Mouse (Mus musculus): ENCODE results near the gene Alk.

Gene Alk

DNA sequence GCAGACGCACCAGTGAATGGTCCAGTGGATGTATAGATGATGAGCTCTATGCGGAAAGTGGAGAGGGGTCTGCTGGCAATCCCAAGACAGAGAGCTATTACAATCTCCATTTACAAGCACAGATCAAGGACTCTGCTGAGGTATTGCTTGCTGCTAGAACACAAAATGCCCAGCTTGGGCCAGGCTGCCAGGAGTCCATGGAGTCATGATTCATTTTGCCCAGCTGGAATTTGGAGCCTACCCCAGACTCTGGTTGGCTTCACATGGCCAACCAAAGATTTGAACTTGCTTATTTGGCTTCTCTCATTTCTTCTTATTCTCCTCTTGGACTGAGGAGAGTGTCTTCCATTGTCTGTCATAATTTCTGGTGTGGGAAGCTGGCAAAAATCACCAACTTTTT is 558.8 kb downstream of the Alk start:
- in situ Hi-C loops (cut with MboI; ENCODE audit: unreplicated experiment in 2 of 2), result loop anchor here in 1 of 2 experiments (25.0 kb wide), 1 partner anchor 483 kb away; the partner anchor contains the start of gene Spdya

DNA sequence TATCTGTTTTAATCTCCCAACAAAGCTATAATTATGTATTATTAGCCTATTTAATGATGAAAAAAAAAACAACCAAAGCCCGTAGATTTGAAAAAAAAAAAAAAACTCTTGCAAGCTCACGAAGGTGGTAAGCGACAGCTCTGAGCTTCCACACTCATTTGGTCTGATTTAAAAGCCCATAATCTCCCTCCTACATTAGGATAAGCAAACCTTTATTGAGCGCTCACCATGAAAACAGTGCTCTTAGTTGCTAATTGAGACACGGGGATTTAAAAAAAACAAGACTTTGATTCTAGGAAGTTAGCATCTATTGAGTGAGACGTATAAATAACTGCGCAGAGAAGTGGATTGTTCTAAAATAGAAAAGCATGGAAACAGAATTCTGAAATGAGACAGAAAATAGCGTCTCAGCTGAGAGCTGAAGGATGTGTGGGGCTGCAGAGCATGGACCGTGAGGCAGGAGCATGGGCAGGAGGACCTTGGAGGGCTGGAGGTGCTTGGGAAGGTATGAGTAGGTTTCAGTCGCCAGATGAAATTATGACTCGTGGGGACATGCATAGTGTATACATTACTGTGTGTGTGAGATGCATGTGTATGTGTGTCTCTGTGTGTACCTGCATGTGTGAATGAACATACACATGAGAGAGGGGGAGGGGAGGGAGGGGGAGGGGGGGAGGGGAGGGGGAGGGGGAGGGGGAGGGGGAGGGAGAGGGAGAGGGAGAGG is 560.6 kb downstream of the Alk start:
- in situ Hi-C loops (cut with MboI; ENCODE audit: unreplicated experiment in 2 of 2), result loop anchor here in 1 of 2 experiments (25.0 kb wide), 1 partner anchor 482 kb away; the partner anchor contains the start of gene Spdya

DNA sequence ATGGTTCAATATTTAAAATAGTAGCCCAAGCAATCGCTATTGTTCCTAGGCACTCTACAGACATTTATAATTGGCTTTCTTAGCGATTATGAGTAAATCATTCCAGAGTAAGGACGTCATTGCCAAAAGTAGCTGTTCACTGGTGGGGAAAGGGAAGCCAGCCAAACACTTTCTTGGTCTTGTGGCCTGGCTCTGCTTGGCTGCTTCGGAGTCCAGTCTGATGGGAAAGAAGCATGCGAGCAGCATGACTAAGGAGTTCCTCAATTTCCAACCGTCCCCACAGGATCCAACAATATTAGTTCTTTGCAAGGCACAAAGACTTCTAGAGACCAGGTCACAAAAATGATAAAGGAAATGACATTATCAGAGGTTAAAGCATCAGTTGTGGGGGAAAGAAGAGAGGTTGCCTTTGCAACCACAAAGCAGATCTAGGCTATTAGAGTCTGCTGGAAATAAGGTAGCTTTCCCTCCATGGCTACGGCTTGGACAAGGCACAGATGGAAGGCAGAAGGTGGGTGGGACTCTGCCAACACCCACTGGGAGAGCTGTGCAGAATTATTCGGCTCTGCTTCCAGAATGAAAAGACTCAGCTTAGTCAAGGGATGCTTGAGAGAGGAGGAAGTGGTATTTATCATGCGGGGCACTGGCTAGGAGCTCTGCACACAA is 561.3 kb downstream of the Alk start:
- in situ Hi-C loops (cut with MboI; ENCODE audit: unreplicated experiment in 2 of 2), result loop anchor here in 1 of 2 experiments (25.0 kb wide), 1 partner anchor 481 kb away; the partner anchor contains the start of gene Spdya

DNA sequence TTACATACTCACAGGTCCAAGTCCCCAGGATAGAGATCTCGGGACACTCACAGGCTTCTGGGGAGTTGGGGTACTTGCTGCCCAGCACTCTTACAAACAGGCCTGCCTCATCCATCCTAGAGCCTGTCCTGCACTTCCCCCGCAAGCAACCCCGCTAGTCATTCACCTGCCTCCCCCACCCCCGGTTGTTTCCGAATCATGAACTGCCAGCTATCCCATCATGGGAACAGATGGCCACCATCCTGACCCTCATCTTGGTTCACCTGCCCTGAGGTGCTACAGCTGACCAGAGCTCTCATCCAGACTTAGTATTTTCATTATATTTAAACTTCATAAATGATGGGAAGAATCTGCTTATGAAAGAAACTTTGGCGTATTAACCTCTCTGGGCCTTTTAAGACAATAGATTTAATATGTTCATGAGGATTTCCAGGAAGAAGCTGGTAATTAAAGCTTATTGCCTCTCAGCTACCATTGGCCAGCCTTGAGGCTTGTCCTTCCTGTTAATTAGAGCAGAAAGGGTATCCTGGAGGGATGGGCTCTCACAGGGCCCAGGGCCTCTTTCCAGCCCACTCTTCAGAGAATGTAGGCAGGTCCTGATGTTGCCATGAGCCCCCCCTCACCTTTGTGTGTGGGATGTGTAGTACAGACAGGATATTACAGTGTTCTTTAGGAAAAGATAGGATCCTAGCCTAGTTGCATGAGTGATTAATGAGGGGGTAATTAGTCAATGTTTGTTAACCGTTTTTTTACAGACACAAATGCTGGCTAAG is 565.1 kb downstream of the Alk start:
- in situ Hi-C loops (cut with MboI; ENCODE audit: unreplicated experiment in 2 of 2), result loop anchor here in 1 of 2 experiments (25.0 kb wide), 1 partner anchor 477 kb away; the partner anchor contains the start of gene Spdya

DNA sequence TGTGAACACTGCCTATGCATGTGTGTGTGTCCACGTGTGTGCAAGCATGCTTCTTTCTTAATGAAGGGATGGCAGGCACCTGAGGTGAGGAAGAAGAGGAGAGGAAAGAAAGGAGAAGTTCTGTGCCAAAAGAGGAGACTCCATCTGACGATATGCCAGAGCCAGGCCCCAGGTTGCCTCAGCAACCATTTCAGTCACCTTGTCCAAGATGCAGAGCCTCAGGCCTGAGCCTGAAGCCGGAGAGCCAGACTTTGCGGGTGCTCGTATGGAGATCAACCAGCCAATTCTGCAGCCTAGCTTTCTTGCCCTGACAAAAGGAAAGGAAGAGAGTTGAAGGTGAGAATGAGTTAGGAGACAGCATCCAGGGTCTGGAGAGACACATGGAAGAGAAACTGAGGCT is 566.1 kb downstream of the Alk start:
- in situ Hi-C loops (cut with MboI; ENCODE audit: unreplicated experiment in 2 of 2), result loop anchor here in 1 of 2 experiments (25.0 kb wide), 1 partner anchor 476 kb away; the partner anchor contains the start of gene Spdya

DNA sequence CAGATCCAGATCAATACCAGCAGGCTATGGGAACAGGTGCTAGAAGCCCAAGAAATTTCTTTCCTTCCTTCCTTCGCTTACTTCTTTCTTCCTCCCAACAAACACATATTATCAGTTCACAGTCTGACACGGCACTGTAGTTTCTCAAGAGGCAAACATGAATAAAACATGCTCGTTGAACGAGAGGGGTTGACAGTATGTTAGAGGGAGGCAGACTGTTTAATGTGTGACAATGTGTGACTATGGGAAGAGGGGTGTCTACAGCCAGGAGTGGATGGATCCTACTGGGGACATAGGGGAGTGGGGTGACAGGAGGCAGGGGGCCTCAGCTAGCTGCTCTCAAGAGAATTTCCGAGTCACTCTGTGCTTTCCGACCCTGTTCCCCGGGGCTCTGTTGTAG is 573.8 kb downstream of the Alk start:
- in situ Hi-C loops (cut with MboI; ENCODE audit: unreplicated experiment in 2 of 2), result loop anchor here in 1 of 2 experiments (25.0 kb wide), 1 partner anchor 468 kb away; the partner anchor contains the start of gene Spdya

DNA sequence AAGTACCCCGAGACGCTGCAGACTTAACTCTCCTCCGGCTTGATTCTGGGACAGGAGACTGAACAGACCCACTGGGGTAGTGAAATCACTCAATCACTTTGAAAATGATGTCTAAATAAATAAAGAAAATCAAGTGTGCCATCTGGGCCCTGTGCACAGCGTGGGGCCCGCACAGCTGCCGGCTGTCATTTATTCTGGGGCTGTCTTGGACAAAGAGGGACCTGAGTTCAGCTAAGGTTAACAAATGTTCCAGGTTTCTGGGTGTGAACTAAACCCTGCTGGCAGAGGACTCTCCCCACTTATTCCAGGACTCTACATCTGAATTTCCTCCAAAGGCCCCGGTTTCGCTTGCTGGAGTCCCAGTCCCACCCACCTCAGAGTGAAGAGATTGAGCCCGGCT is 581.1 kb downstream of the Alk start:
- in situ Hi-C loops (cut with MboI; ENCODE audit: unreplicated experiment in 2 of 2), result no loop called here

DNA sequence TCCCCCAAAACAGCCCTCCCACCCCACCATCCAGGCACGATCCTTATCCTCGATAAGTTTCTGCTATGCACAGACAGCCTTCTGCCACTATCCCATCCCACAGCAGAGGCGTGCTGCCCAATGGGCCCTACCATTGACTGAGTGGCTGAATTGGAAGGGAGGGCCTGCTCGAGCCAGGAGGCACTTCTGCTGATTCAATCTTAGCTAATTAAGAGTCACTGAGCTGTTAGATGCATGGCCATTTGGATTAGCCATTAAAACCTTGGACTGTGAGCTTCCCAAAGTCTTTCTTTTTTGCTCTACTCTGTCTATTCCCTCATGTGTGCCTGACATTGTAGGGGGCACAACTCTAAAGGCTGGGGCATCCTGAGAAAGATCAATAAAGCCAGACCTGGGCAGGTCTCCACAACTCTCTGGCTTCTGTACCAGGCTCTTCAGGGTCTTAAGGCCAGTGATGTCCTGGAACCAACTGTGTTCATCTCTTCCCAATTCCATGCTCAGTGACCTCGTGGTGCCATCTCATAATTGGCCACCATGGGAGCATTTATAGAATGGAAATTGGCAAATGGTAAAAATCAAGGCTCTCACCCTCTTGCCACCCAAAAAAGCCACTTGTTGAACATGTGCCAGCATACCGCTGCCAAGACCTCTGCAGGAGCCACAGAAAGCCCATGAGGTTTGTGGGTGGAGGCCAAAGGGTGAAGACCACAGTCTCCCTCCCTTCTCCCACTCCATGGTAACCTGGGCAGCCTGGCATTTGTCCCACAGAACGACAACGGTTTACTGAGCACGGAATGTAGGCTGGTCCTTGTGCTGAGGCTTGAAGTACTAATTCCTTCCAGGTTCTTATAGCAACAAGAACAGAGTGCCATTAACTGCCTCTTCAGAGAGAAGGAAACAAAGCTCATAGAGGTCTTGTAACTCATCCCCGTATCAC is 582.4 kb downstream of the Alk start:
- in situ Hi-C loops (cut with MboI; ENCODE audit: unreplicated experiment in 2 of 2), result no loop called here

DNA sequence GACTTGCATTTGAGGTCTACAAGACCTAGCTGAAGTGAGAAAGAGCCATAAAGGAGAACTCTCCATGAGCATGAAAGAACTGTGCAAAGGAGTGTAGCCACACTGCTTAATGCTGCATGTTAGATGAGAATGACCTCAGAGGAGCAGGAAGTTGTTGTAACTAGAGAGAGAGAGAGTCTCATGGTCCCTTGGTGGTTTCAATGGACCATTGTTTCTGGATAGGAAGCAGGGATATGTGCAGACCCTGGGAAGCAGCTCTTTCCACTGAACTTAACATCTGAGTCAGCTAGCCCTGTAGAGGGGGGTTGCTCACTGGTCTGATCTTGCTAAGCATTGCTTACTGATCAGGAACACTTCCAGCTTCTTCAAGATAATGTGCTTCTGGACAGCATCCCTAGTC is 587.1 kb downstream of the Alk start:
- in situ Hi-C loops (cut with MboI; ENCODE audit: unreplicated experiment in 2 of 2), result no loop called here

DNA sequence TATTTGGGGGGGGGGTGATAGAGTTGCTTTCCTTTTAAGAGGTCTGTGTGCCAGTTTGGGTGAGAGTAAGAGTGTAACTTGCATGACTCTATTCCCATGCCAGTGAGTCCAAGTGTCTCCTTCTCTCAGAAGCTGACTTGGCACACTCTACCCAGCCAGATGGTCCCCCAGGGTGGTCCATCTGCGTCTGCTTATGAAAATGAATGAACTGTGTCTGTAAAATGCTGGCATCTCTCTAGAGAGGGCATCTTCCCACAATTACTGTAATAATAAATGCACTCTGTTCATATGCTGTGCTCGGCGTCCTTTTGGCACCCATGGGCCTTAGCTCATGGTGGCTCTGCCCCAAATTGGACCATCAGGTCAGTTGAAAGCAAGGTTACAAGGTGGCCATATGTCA is 589.2 kb downstream of the Alk start:
- in situ Hi-C loops (cut with MboI; ENCODE audit: unreplicated experiment in 2 of 2), result no loop called here

DNA sequence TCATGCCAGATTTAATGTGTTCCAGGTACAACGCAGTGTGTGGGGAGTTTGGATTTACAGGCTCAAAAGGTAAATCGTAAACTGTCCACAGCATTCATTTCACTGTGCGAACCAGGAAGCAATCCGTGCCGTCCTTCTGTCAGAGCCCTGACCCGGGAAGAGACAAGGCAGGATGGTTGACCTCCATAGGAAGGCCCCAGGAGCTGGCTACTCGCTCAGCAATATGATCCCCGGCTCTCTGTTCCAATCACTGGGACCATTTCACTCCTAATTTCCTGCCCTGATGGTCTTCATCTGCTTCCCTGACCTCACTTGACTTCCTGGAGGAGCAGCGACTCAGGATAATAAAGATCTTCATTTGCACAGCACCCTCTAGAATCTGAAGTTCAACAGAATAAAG is 591.7 kb downstream of the Alk start:
- in situ Hi-C loops (cut with MboI; ENCODE audit: unreplicated experiment in 2 of 2), result no loop called here

DNA sequence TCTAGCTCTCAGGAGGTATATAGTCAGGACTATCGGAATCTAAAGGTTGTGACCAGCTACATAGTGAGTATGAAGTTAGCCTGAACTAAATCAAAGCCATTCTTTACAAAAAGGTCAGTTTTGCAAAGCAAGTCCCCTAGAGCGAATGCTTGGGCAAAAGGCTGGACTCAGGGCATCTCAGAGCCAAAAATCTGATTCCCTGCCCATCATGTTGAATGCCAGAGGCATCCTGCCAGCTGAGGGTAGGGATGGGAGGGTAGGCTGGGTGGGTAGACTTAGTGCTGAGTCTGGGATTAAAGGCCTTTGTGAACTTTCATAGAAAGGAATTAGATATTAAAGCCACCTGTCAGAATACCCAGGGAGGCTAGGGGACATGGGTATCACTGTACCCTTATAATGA is 594.6 kb downstream of the Alk start:
- in situ Hi-C loops (cut with MboI; ENCODE audit: unreplicated experiment in 2 of 2), result no loop called here

DNA sequence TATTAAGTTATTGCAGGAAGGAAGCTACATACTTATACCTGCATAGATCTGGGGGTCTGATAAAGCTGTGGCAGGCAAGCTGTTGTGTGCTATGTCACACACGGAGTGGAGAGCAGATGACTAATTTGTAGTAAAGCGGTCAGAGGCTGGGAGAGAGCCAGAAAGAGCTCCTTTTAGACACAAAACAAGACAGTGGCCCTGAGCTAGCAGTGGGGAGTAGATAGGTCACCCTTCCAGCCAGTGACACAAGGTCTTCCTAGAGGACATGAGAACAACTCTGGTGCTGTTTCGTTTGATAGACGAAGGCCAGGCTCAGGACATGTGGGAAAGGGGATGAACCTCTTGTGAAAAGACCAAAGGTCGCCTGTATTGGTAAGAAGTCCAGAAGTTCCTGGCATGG is 596.0 kb downstream of the Alk start:
- in situ Hi-C loops (cut with MboI; ENCODE audit: unreplicated experiment in 2 of 2), result no loop called here

DNA sequence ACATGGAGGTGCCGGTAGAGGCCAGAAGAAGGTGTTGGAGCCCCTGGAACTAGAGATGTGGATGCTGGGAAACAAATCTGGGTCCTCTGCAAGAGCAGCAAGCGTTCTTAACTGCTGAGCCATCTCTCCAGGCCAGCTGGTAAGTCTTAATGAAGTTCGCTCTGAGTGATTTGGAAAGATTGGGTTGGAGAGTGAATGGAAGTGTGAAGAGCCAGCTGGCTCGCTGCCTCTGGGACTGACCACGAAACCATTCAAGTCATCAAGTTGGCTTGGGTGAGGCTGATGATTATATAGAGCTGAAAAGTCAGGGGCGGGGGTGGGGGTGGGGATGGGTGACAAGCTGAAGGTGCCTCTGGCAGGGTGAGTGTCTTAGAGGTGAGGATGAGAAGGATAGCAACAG is 599.1 kb downstream of the Alk start:
- in situ Hi-C loops (cut with MboI; ENCODE audit: unreplicated experiment in 2 of 2), result no loop called here

DNA sequence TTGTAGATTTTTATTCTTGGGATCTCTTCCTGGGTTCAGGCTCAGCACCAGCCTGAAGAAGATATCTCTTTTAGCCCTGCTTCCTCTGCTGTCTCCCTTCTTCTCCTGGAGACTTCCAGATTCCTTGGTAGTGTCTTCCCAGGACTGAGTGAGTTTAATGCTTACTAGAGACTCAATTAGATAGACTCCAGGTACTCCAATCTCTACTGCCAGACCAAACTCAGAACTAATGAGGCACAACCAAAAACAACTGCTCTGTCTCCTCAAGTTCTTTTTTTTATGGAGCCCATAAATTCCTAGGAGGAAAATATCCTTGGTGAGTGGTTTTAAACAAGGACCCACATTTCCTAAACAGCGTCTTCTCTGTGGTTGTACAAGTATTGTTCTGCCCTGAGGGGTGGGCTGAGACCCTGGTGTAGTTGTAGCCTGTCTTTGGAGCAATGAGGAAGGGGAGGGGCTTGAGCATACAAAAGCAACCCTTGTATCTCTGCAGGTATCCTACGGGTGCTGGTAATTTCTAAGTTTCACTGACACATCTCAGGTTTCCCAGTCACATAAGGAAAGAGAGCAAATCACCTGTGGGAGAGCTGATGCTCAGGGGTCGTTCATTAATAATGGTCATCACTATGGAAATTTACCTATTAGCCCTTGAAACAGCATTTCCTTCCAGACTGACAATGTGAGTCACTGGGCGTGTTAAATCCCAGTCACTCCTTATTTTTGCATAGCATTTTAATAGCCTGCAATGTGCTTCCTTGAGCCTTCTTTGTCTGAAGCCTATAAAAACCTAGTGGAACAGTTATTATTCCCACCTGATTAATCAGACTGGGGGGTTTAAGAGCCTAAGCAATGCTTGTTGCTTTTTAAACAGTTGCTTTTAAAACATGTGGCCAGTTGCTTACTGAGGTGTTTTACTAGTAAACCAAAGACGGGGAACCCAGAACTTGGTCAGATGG is 604.6 kb downstream of the Alk start:
- in situ Hi-C loops (cut with MboI; ENCODE audit: unreplicated experiment in 2 of 2), result no loop called here

DNA sequence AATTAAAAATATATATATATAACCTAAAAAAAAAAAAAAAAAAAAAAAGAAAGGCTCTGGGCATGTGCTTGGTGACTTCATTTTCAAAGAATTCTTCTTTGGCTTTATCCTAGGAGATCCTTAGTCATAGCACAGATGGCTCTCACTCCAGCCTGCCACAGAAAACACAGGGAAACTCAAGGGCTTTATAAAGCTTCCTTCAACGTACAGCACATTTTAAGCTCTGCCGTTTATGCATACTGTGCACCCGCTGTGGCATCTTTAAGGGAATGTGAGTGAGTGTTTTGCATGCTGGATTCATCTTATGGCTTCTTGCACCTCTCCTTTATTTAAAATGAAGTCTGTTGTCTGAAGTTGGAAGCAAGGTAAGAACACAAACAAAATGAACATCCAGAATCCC is 606.7 kb downstream of the Alk start:
- in situ Hi-C loops (cut with MboI; ENCODE audit: unreplicated experiment in 2 of 2), result no loop called here

DNA sequence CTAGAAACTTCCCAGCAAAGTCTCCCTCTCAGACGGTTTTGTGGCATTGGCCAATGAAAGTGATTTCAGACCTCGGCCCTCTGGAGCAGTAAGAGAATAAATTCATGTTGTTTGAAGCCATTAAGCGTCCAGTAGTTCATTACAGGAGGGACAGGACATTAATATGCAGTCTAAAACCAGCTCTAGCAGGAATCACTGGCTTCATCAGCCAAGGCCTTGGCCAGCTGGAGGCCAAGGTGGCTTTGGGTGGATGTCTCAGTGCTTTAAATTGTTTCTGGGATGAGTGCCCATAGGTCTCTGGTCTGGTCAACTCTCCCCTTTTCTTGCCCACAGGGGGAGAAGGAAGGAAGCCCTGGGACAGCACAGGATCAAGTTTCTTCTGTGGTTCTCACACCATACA is 608.9 kb downstream of the Alk start:
- in situ Hi-C loops (cut with MboI; ENCODE audit: unreplicated experiment in 2 of 2), result no loop called here

DNA sequence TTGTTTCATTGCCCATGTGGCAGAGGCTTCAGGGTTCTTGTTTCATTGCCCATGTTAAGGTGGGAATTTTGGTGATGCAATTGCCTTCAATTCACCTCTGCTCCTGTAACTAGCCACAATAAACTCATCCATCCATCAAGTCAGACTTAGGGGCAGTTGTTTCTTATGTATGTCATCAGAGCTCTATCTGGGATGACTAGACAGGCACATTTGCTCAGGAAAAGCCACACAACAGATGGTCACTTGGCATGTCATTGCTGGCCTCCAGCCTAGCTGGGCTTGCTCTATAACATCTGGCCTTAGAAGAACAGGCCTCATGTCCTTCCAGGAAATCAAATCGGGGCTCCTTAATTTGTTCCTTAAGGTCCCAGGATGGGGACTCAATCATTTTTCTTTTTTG is 610.3 kb downstream of the Alk start:
- in situ Hi-C loops (cut with MboI; ENCODE audit: unreplicated experiment in 2 of 2), result no loop called here

DNA sequence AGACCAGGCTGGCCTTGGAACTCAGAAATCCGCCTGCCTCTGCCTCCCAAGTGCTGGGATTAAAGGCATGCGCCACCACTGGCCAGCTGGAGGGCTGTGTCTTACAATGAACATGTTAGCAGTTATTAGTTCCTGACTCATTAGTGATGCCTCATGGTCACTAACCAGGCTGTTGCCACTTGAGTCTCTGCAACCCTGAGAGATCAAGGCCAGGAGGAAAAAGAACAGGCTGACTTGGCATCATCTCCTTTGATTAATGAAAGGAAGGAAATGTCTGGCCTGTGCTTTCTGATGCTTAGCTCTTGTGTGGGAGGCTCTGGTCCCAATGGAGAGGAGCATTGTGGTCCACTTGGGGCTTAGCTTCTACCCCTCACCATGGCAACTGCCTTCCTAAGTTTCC is 611.4 kb downstream of the Alk start:
- in situ Hi-C loops (cut with MboI; ENCODE audit: unreplicated experiment in 2 of 2), result no loop called here
